Mouse (Mus musculus) liver, embryonic 16.5 days (tissue): ENCODE data around the gene Clcf1. TPM values are rescaled to one million over a fixed set of nuclear protein-coding genes. Genes with fewer than 3 reads are reported as not detected.

ENCODE experiments used
- ATAC-seq: fragments of 200-750 bp; cut with Nextera tagmentation; 2 replicates; pipeline ENCODE4 v1.8.0; 2017; ENCODE audit warnings: low read depth, mild to moderate bottlenecking, moderate number of reproducible peaks, moderate library complexity
- H3K27ac ChIP-seq: fragments of 300-500 bp; sonication (generic); 2 replicates; pipeline ENCODE4 v1.5.1; 2014; ENCODE audit warnings: mild to moderate bottlenecking, low read length
- H3K27me3 ChIP-seq: fragments of 300-500 bp; sonication (generic); 2 replicates; pipeline ENCODE4 v1.6.1; 2014; ENCODE audit warnings: low read depth, low read length, mixed read lengths; ENCODE audit not compliant: control insufficient read depth, insufficient read depth
- H3K36me3 ChIP-seq: fragments of 300-500 bp; sonication (generic); 2 replicates; pipeline ENCODE4 v1.6.1; 2014; ENCODE audit warnings: mild to moderate bottlenecking; ENCODE audit not compliant: control insufficient read depth, insufficient read depth
- H3K4me1 ChIP-seq: fragments of 300-500 bp; sonication (generic); 2 replicates; pipeline ENCODE4 v1.6.1; 2014; ENCODE audit warnings: low read depth, low read length, mixed read lengths; ENCODE audit not compliant: control insufficient read depth
- H3K4me2 ChIP-seq: fragments of 300-500 bp; sonication (generic); 2 replicates; pipeline ENCODE4 v1.6.1; 2014; ENCODE audit warnings: low read depth, low read length, mixed read lengths
- H3K4me3 ChIP-seq: fragments of 300-500 bp; sonication (generic); 2 replicates; pipeline ENCODE4 v1.5.1; 2014; ENCODE audit warnings: low read depth, mild to moderate bottlenecking, low read length
- H3K9ac ChIP-seq: fragments of 300-500 bp; sonication (generic); 2 replicates; pipeline ENCODE4 v1.6.1; 2014; ENCODE audit warnings: low read depth, low read length
- H3K9me3 ChIP-seq: fragments of 300-500 bp; sonication (generic); replicated peaks from 2 replicates; pipeline ENCODE4 v1.6.1; 2016; ENCODE audit warnings: low read length; ENCODE audit not compliant: control insufficient read depth
- WGBS: fragments of 180-500 bp; shearing (Covaris S2); extraction: QIAGEN DNeasy Blood & Tissue Kit; methylation state at CpG from one replicate; pipeline ENCODE4 v1.1.7; 2014; ENCODE audit not compliant: insufficient replicate concordance; 5-methylcytosine and 5-hydroxymethylcytosine counted together
- polyA plus RNA-seq: library from polyadenylated mRNA; unstranded; fragments of >200 nt; fragmentation: Nextera tagmentation; extraction: Ambion mirVana; gene quantifications from 2 replicates; pipeline ENCODE4 v1.2.1, GENCODE M21; 2015

Gene Clcf1
- polyA plus RNA-seq, 1 experiment from 2014 or later, result 0.61 TPM

- H3K4me3 ChIP-seq, result no peak within 1 kb of the TSS
- WGBS, result 22% methylated on average over 11 of the region's 11 CpGs
- H3K36me3 ChIP-seq, result no peaks in the 10 kb centered on the region
- peak within 1 kb of the TSS; percentile 38; the same call in 1 of the 2 replicates for H3K4me2 ChIP-seq
- H3K9me3 ChIP-seq, result no peaks in the 10 kb centered on the region
- H3K27me3 ChIP-seq, result no peaks in the 10 kb centered on the region
- no peak within 1 kb of the TSS for H3K27ac ChIP-seq
- H3K4me1 ChIP-seq, result peaks cover 6% of the 10 kb centered on the region
- peak; percentile 26; the same call in 1 of the 2 replicates for ATAC-seq
- H3K9ac ChIP-seq, result no peak within 1 kb of the TSS
These were observed 38.6 kb upstream of the Clcf1 start, which contains the start of gene Carns1 for GRCm38 (mm10) chr19:4175368-4175947. Gene Carns1, minus strand, starts transcription at chr19:4175479.

GRCm38 (mm10) chr19:4180411-4180810, 33.6 kb upstream of the Clcf1 start:
- Histone ChIP-seq H3K27me3 (no peaks in the 10 kb centered on the region), H3K9ac (no peak overlapping the region), H3K4me3 (no peak overlapping the region), H3K4me1 (peaks cover 15% of the 10 kb centered on the region), H3K9me3 (no peaks in the 10 kb centered on the region), H3K4me2 (no peak overlapping the region), H3K36me3 (no peaks in the 10 kb centered on the region), H3K27ac (no peak overlapping the region)
- no peak for ATAC-seq
- 70% methylated on average over 7 of the region's 7 CpGs for WGBS

GRCm38 (mm10) chr19:4181892-4182291, 32.1 kb upstream of the Clcf1 start:
- Histone ChIP-seq H3K4me2 (no peak overlapping the region), H3K9me3 (no peaks in the 10 kb centered on the region), H3K9ac (no peak overlapping the region), H3K4me3 (no peak overlapping the region), H3K4me1 (peaks cover 16% of the 10 kb centered on the region), H3K36me3 (no peaks in the 10 kb centered on the region), H3K27me3 (no peaks in the 10 kb centered on the region), H3K27ac (no peak overlapping the region)
- WGBS, result 43% methylated on average over 3 of the region's 3 CpGs
- ATAC-seq, result no peak

GRCm38 (mm10) chr19:4183689-4184088, 30.3 kb upstream of the Clcf1 start:
- WGBS, result 59% methylated on average over 2 of the region's 2 CpGs
- no peak overlapping the region for H3K4me2 ChIP-seq
- ATAC-seq, result no peak
- H3K36me3 ChIP-seq, result no peaks in the 10 kb centered on the region
- peaks cover 16% of the 10 kb centered on the region for H3K4me1 ChIP-seq
- no peak overlapping the region for H3K27ac ChIP-seq
- no peaks in the 10 kb centered on the region for H3K27me3 ChIP-seq
- no peaks in the 10 kb centered on the region for H3K9me3 ChIP-seq
- H3K4me3 ChIP-seq, result no peak overlapping the region
- no peak overlapping the region for H3K9ac ChIP-seq

- no peaks in the 10 kb centered on the region for H3K36me3 ChIP-seq
- H3K4me3 ChIP-seq, result no peak overlapping the region
- H3K9ac ChIP-seq, result no peak overlapping the region
- peaks cover 16% of the 10 kb centered on the region for H3K4me1 ChIP-seq
- peak; percentile 52 for ATAC-seq
- 29% methylated on average over 15 of the region's 15 CpGs for WGBS
- no peak overlapping the region; the same call in 1 of the 2 replicates for H3K4me2 ChIP-seq
- H3K27me3 ChIP-seq, result no peaks in the 10 kb centered on the region
- peak overlapping the region; percentile 69 for H3K27ac ChIP-seq
- H3K9me3 ChIP-seq, result no peaks in the 10 kb centered on the region
These were observed 28.8 kb upstream of the Clcf1 start for GRCm38 (mm10) chr19:4184976-4185975.

GRCm38 (mm10) chr19:4187303-4187702, 26.7 kb upstream of the Clcf1 start:
- no peak overlapping the region for H3K27ac ChIP-seq
- no peak overlapping the region for H3K4me3 ChIP-seq
- H3K9me3 ChIP-seq, result no peaks in the 10 kb centered on the region
- no peak overlapping the region for H3K9ac ChIP-seq
- no peak for ATAC-seq
- H3K4me1 ChIP-seq, result peaks cover 25% of the 10 kb centered on the region
- no peak overlapping the region for H3K4me2 ChIP-seq
- 59% methylated on average over 3 of the region's 3 CpGs for WGBS
- H3K36me3 ChIP-seq, result no peaks in the 10 kb centered on the region
- no peaks in the 10 kb centered on the region for H3K27me3 ChIP-seq

- H3K27me3 ChIP-seq, result no peaks in the 10 kb centered on the region
- no peak overlapping the region for H3K4me2 ChIP-seq
- ATAC-seq, result no peak
- H3K9ac ChIP-seq, result no peak overlapping the region
- H3K4me3 ChIP-seq, result no peak overlapping the region
- H3K27ac ChIP-seq, result no peak overlapping the region
- peaks cover 3% of the 10 kb centered on the region for H3K36me3 ChIP-seq
- peaks cover 39% of the 10 kb centered on the region for H3K4me1 ChIP-seq
- no peaks in the 10 kb centered on the region for H3K9me3 ChIP-seq
- WGBS, result 75% methylated on average over 12 of the region's 12 CpGs
These were observed 24.9 kb upstream of the Clcf1 start for GRCm38 (mm10) chr19:4189051-4189620.

GRCm38 (mm10) chr19:4190831-4191334, 23.2 kb upstream of the Clcf1 start, which contains the start of gene Tbc1d10c:
Gene Tbc1d10c, minus strand, starts transcription at chr19:4191284.
- Histone ChIP-seq H3K9me3 (no peaks in the 10 kb centered on the region), H3K4me3 (peak within 1 kb of the TSS; percentile 97), H3K27me3 (no peaks in the 10 kb centered on the region), H3K27ac (peak within 1 kb of the TSS; percentile 90), H3K4me1 (peaks cover 40% of the 10 kb centered on the region), H3K9ac (peak within 1 kb of the TSS; percentile 98), H3K36me3 (peaks cover 21% of the 10 kb centered on the region), H3K4me2 (peak within 1 kb of the TSS; percentile 90)
- ATAC-seq, result no peak
- WGBS, result 24% methylated on average over 4 of the region's 4 CpGs
